Mouse (Mus musculus) lung, adult 18-20 months (tissue): ENCODE data around the gene Nudcd2.
"Not testable (repeated sequence)": the region's sequence is repeated elsewhere in the genome, so short reads cannot be mapped to it uniquely, and the experiment has no call there.

Source experiments
- DNase-seq, 2 experiments: peaks; one replicate each; pipeline ENCODE4 v3.0.0; 2022; ENCODE audit warnings: mixed read lengths in 2 of 2

Gene Nudcd2

GRCm38 (mm10) chr11:40733339-40734174, at the start of gene Nudcd2, which contains the start of gene Hmmr:
Gene Nudcd2, plus strand, starts transcription at chr11:40733667.
Gene Hmmr, minus strand, starts transcription at chr11:40733422.
- DNase-seq = peak; percentile 95 to 96

GRCm38 (mm10) chr11:40690444-40691127, 42.9 kb upstream of the Nudcd2 start:
- DNase-seq = no peak

GRCm38 (mm10) chr11:40692101-40692509, 41.4 kb upstream of the Nudcd2 start:
- no peak for DNase-seq

- peak; percentile 95 for DNase-seq
These were observed 40.7 kb upstream of the Nudcd2 start for GRCm38 (mm10) chr11:40692511-40693365.

GRCm38 (mm10) chr11:40693366-40693951, 40.0 kb upstream of the Nudcd2 start:
- peak; percentile 58 to 65 for DNase-seq

GRCm38 (mm10) chr11:40694311-40695087, 39.0 kb upstream of the Nudcd2 start:
- peak; percentile 48 to 67 for DNase-seq

GRCm38 (mm10) chr11:40695103-40695502, 38.4 kb upstream of the Nudcd2 start, which contains the start of gene Mat2b:
Gene Mat2b, minus strand, starts transcription at chr11:40695203.
- no peak for DNase-seq

GRCm38 (mm10) chr11:40709899-40710298, 23.6 kb upstream of the Nudcd2 start:
- DNase-seq = not testable (repeated sequence)

- no peak for DNase-seq
These were observed 19.6 kb upstream of the Nudcd2 start for GRCm38 (mm10) chr11:40713858-40714257.

GRCm38 (mm10) chr11:40715524-40715923, 17.9 kb upstream of the Nudcd2 start:
- no peak for DNase-seq

- DNase-seq = no peak
These were observed 15.1 kb upstream of the Nudcd2 start for GRCm38 (mm10) chr11:40718324-40718723.

- DNase-seq = no peak
These were observed 499 bp upstream of the Nudcd2 start for GRCm38 (mm10) chr11:40732997-40733338.

GRCm38 (mm10) chr11:40734251-40734752, 835 bp downstream of the Nudcd2 start:
- no peak for DNase-seq

- DNase-seq = no peak
These were observed 3.9 kb downstream of the Nudcd2 start for GRCm38 (mm10) chr11:40737369-40737768.

GRCm38 (mm10) chr11:40741605-40742262, 8.3 kb downstream of the Nudcd2 start:
- DNase-seq = no peak

GRCm38 (mm10) chr11:40744348-40744747, 10.9 kb downstream of the Nudcd2 start:
- no peak for DNase-seq

- no peak for DNase-seq
These were observed 12.9 kb downstream of the Nudcd2 start for GRCm38 (mm10) chr11:40746361-40746760.

GRCm38 (mm10) chr11:40747716-40748115, 14.2 kb downstream of the Nudcd2 start:
- no peak for DNase-seq

- no peak for DNase-seq
These were observed 20.4 kb downstream of the Nudcd2 start for GRCm38 (mm10) chr11:40753836-40754235.

- no peak for DNase-seq
These were observed 21.2 kb downstream of the Nudcd2 start for GRCm38 (mm10) chr11:40754664-40755107.

GRCm38 (mm10) chr11:40755109-40755627, 21.7 kb downstream of the Nudcd2 start, which contains the start of gene Ccng1:
Gene Ccng1, minus strand, starts transcription at chr11:40755311.
- peak; percentile 97 for DNase-seq
